Mouse (Mus musculus) gastrocnemius, adult 18-20 months (tissue): Measurements from ENCODE around the gene Irgq. TPM values are rescaled to one million over a fixed set of nuclear protein-coding genes. Genes with fewer than 3 reads are reported as not detected.

Experiments
- total RNA-seq, 2 experiments: library from RNA; stranded (reverse); gene quantifications; 2 replicates each; pipeline ENCODE4 v1.2.3; 2021

Gene Irgq
- total RNA-seq, 2 experiments from 2014 or later: 11.5 to 16.2 TPM

Other genes starting within 250 kb of the Irgq start
- 1 to 10 TPM; 2.2 to 2.6 TPM for gene Zfp61, start 229.5 kb upstream of the Irgq start, total RNA-seq
- gene Zfp94, start 214.0 kb upstream of the Irgq start, total RNA-seq: 1 to 10 TPM; 1.7 to 2.1 TPM
- not detected for gene Tescl, start 196.8 kb upstream of the Irgq start, total RNA-seq
- gene Lypd5, start 181.5 kb upstream of the Irgq start, total RNA-seq: not detected
- under 1 TPM; 0.46 to 0.50 TPM for gene Kcnn4, start 160.4 kb upstream of the Irgq start, total RNA-seq
- gene Smg9, start 131.1 kb upstream of the Irgq start, total RNA-seq: 10 to 100 TPM; 10.3 to 11.0 TPM
- gene Irgc1, start 78.4 kb upstream of the Irgq start, total RNA-seq: not detected
- gene Plaur, start 68.2 kb upstream of the Irgq start, total RNA-seq: 1 to 10 TPM in 1 of 2 experiments, under 1 TPM in 1; 0.87 to 1.4 TPM
- gene Cadm4, start 48.7 kb upstream of the Irgq start, total RNA-seq: 1 to 10 TPM; 2.3 to 3.4 TPM
- 1 to 10 TPM; 4.1 to 4.5 TPM for gene Zfp428, start 23.7 kb upstream of the Irgq start, total RNA-seq
- gene AC161166.1, start 18.2 kb upstream of the Irgq start, total RNA-seq: not detected
- not detected for gene Pinlyp, start 15.4 kb downstream of the Irgq start, total RNA-seq
- gene Xrcc1, start 15.6 kb downstream of the Irgq start, total RNA-seq: 10 to 100 TPM; 16.5 to 20.1 TPM
- gene Ethe1, start 56.9 kb downstream of the Irgq start, total RNA-seq: 10 to 100 TPM; 25.5 to 29.0 TPM
- gene Zfp575, start 57.0 kb downstream of the Irgq start, total RNA-seq: under 1 TPM in 1 of 2 experiments, not detected in 1; 0.09 TPM
- gene Phldb3, start 80.1 kb downstream of the Irgq start, total RNA-seq: under 1 TPM; 0.34 to 0.64 TPM
- gene Lypd3, start 105.9 kb downstream of the Irgq start, total RNA-seq: not detected
- gene Tex101, start 146.0 kb downstream of the Irgq start, total RNA-seq: not detected
- gene BC049730, start 178.6 kb downstream of the Irgq start, total RNA-seq: not detected
- gene Gm4763, start 196.2 kb downstream of the Irgq start, total RNA-seq: not detected
- not detected for gene Cd177, start 229.6 kb downstream of the Irgq start, total RNA-seq
- not detected for gene Ceacam10, start 246.5 kb downstream of the Irgq start, total RNA-seq